Mouse (Mus musculus) heart, adult 2 months (tissue): Measurements from ENCODE around the gene Grk1.

Source experiments
- CTCF ChIP-seq: fragments of 200-600 bp; IDR thresholded peaks from 2 replicates; pipeline ENCODE4 v1.8.1; 2022; ENCODE audit warnings: antibody characterized with exemption, mild to moderate bottlenecking, moderate library complexity
- EP300 ChIP-seq: fragments of 200-500 bp; IDR thresholded peaks from 2 replicates; pipeline ENCODE4 v1.6.1; 2011; ENCODE audit warnings: low read depth, low read length, control low read depth; ENCODE audit not compliant: insufficient read depth
- POLR2A ChIP-seq: fragments of 200-500 bp; IDR thresholded peaks from 2 replicates; pipeline ENCODE4 v1.6.1; 2011; ENCODE audit warnings: mild to moderate bottlenecking, low read depth, low read length, control low read depth; ENCODE audit not compliant: insufficient read depth

DNA sequence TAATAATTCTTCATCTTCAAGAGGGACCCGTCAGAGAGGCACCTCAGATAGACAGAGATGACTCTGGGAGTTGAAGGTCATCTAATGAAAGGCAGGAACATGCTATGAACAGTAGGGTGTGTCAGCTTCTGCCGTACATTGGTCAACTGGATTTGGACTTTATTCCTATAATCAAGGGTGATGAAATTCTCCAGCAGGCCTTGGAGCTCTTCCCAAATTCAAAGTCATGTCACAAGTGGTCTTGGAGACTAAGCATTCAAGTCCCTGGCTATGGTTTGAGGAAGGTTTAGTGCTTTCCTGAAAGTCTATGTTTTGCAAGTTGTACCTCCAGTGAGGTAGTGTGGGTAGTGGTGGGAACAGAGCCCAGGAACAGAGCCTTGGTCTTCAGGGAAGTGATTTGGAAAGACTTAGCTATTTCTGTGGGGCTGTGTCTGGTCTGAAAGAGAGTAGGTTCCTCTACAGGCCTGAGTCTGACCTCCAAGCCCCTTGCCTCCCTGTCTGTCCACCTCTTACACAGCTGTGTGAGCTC lies 14.3 kb downstream of the Grk1 start:
- no peak for TF ChIP-seq POLR2A
- TF ChIP-seq CTCF = no peak
- no peak for TF ChIP-seq EP300
